8 mouse cellular contexts compared by ENCODE assay signal in genomic region chr16:97804680-97805547, GRCm38 (mm10). TPM values are rescaled to one million over a fixed set of nuclear protein-coding genes. Genes with fewer than 3 reads are reported as not detected.
DNase-seq lines count a peak whose midpoint lies in the region; ATAC-seq and TF ChIP-seq lines count a peak whose summit lies in the region.

No protein-coding gene starts in this region.

- WGBS in heart, embryonic 12.5 days = 72% methylated on average over 7 of the region's 7 CpGs
- WGBS in midbrain, postnatal 0 days = 73% methylated on average over 7 of the region's 7 CpGs

- peak; percentile 81 for TF ChIP-seq CTCF in midbrain, postnatal 0 days (IDR thresholded peaks at IDR 0.05)

- H3K4me2 ChIP-seq in heart, embryonic 12.5 days = no peak overlapping the region
- H3K4me2 ChIP-seq in midbrain, postnatal 0 days (ENCODE audit: low read depth, low read length, poor library complexity, severe bottlenecking) = no peak overlapping the region

- H3K4me3 ChIP-seq in heart, embryonic 12.5 days = no peak overlapping the region
- H3K4me3 ChIP-seq in midbrain, postnatal 0 days (ENCODE audit: low read depth, low read length) = no peak overlapping the region

- DNase-seq in heart, adult 18-20 months = peak; percentile 68 to 85
- peak; percentile 73 for DNase-seq in cerebellum, adult 8-10 months
- DNase-seq in induced T-regulatory cell, adult 2 months (ENCODE audit: low read depth) = peak; percentile 70
- DNase-seq in left cerebral cortex, postnatal 10 days (ENCODE audit: extremely low spot score in 1 of 2, low spot score in 2 of 2) = peak; percentile 71 to 91
- DNase-seq in midbrain, postnatal 0 days (ENCODE audit: low spot score) = peak; percentile 91
- DNase-seq in spleen, postnatal 4 days (ENCODE audit: low spot score in 2 of 2) = peak; percentile 71 to 87

- no peak overlapping the region for H3K27ac ChIP-seq in heart, embryonic 12.5 days (ENCODE audit: poor library complexity, severe bottlenecking)
- H3K27ac ChIP-seq in midbrain, postnatal 0 days (ENCODE audit: low read depth, low read length) = no peak overlapping the region

- no peaks in the 10 kb centered on the region for H3K4me1 ChIP-seq in heart, embryonic 12.5 days (replicated peaks)
- no peaks in the 10 kb centered on the region for H3K4me1 ChIP-seq in midbrain, postnatal 0 days (ENCODE audit: insufficient read depth, low read length)

- no peak for ATAC-seq in heart, embryonic 12.5 days (ENCODE audit: insufficient number of reproducible peaks, low FRiP score)
- ATAC-seq in frontal cortex, adult (ENCODE audit: low TSS enrichment) = peak; percentile 35
- ATAC-seq in midbrain, postnatal 0 days (ENCODE audit: low FRiP score) = no peak

- no peak overlapping the region for H3K9ac ChIP-seq in heart, embryonic 12.5 days
- no peak overlapping the region for H3K9ac ChIP-seq in midbrain, postnatal 0 days (replicated peaks; ENCODE audit: low read length, poor library complexity, severe bottlenecking)

- peaks cover 79% of the 10 kb centered on the region for H3K36me3 ChIP-seq in heart, embryonic 12.5 days
- H3K36me3 ChIP-seq in midbrain, postnatal 0 days (ENCODE audit: insufficient read depth, low read length) = peaks cover 64% of the 10 kb centered on the region

- H3K27me3 ChIP-seq in heart, embryonic 12.5 days (replicated peaks) = no peaks in the 10 kb centered on the region
- no peaks in the 10 kb centered on the region for H3K27me3 ChIP-seq in midbrain, postnatal 0 days (ENCODE audit: insufficient read depth, low read length)

- H3K9me3 ChIP-seq in heart, embryonic 12.5 days (replicated peaks) = no peaks in the 10 kb centered on the region
- H3K9me3 ChIP-seq in midbrain, postnatal 0 days (ENCODE audit: low read length) = no peaks in the 10 kb centered on the region

- intact Hi-C loops in left cerebral cortex, postnatal 10 days (cut with DNase I) = loop anchor here (10.0 kb wide), 1 partner anchor 490 kb away; no protein-coding TSS in a partner anchor

RNA-seq across cellular contexts. Expression of gene Ripk4, which starts 41.3 kb away (rescaled TPM):
- total RNA-seq in heart, adult 18-20 months (2021) = under 1 TPM; 0.10 to 0.44 TPM
- polyA plus RNA-seq in heart, embryonic 12.5 days (2016; fragmentation: Nextera tagmentation; extraction: Ambion mirVana) = 2.3 and 2.7 TPM in 2 replicates
- under 1 TPM in 1 of 2 experiments, not detected in 1; 0.30 TPM for total RNA-seq in left cerebral cortex, postnatal 10 days (2021)
- 0.38 and 0.61 TPM in 2 replicates for total RNA-seq in midbrain, postnatal 0 days (2014; rRNA removed)
- 0.32 and 0.40 TPM in 2 replicates for polyA plus RNA-seq in midbrain, postnatal 0 days (2015; fragmentation: Nextera tagmentation; extraction: Ambion mirVana)

RNA-seq across cellular contexts. Expression of gene Prdm15, which starts 46.7 kb away (rescaled TPM):
- total RNA-seq in heart, adult 18-20 months (2021) = 1 to 10 TPM; 5.4 to 6.0 TPM
- polyA plus RNA-seq in heart, embryonic 12.5 days (2016; fragmentation: Nextera tagmentation; extraction: Ambion mirVana) = 7.3 and 9.1 TPM in 2 replicates
- 10 to 100 TPM; 19.2 to 20.6 TPM for total RNA-seq in left cerebral cortex, postnatal 10 days (2021)
- 6.2 and 12.9 TPM in 2 replicates for total RNA-seq in midbrain, postnatal 0 days (2014; rRNA removed)
- polyA plus RNA-seq in midbrain, postnatal 0 days (2015; fragmentation: Nextera tagmentation; extraction: Ambion mirVana) = 4.6 and 5.6 TPM in 2 replicates
